Mouse (Mus musculus): ENCODE measurements around the gene Alkal2. TPM values are rescaled to one million over a fixed set of nuclear protein-coding genes. Genes with fewer than 3 reads are reported as not detected.

The Alkal2 gene
- not detected for polyA plus RNA-seq (2017; shearing (Covaris generic))

- no peak for ATAC-seq
These were observed at the start of gene Alkal2 for GRCm38 (mm10) chr12:30883986-30884621. Gene Alkal2, plus strand, starts transcription at chr12:30884322.

GRCm38 (mm10) chr12:30848521-30848920 is 35.6 kb upstream of the Alkal2 start:
- no peak for ATAC-seq

- no peak for ATAC-seq
These were observed 33.2 kb upstream of the Alkal2 start for GRCm38 (mm10) chr12:30850902-30851301.

GRCm38 (mm10) chr12:30851871-30852270 is 32.3 kb upstream of the Alkal2 start:
- ATAC-seq, result no peak

GRCm38 (mm10) chr12:30855442-30856159 is 28.5 kb upstream of the Alkal2 start:
- no peak for ATAC-seq

GRCm38 (mm10) chr12:30856172-30856571 is 27.9 kb upstream of the Alkal2 start:
- no peak for ATAC-seq

GRCm38 (mm10) chr12:30864347-30864746 is 19.8 kb upstream of the Alkal2 start:
- ATAC-seq, result no peak

- no peak for ATAC-seq
These were observed 18.3 kb upstream of the Alkal2 start for GRCm38 (mm10) chr12:30865781-30866180.

GRCm38 (mm10) chr12:30879447-30879846 is 4.7 kb upstream of the Alkal2 start:
- ATAC-seq, result no peak

- no peak for ATAC-seq
These were observed 533 bp upstream of the Alkal2 start for GRCm38 (mm10) chr12:30883592-30883985.

- ATAC-seq, result no peak
These were observed 604 bp downstream of the Alkal2 start for GRCm38 (mm10) chr12:30884622-30885230.

- ATAC-seq, result no peak
These were observed 1.8 kb downstream of the Alkal2 start for GRCm38 (mm10) chr12:30885891-30886290.

- no peak for ATAC-seq
These were observed 3.9 kb downstream of the Alkal2 start for GRCm38 (mm10) chr12:30888003-30888402.

GRCm38 (mm10) chr12:30890067-30890466 is 5.9 kb downstream of the Alkal2 start:
- peak; percentile 63 for ATAC-seq

GRCm38 (mm10) chr12:30891438-30891837 is 7.3 kb downstream of the Alkal2 start:
- no peak for ATAC-seq

GRCm38 (mm10) chr12:30897039-30897438 is 12.9 kb downstream of the Alkal2 start:
- ATAC-seq, result no peak

- ATAC-seq, result no peak
These were observed 24.5 kb downstream of the Alkal2 start for GRCm38 (mm10) chr12:30908658-30909057.

GRCm38 (mm10) chr12:30909881-30910280 is 25.8 kb downstream of the Alkal2 start:
- no peak for ATAC-seq

- ATAC-seq, result peak; percentile 0
These were observed 26.7 kb downstream of the Alkal2 start for GRCm38 (mm10) chr12:30910860-30911259.

- peak; percentile 92 for ATAC-seq
These were observed 27.3 kb downstream of the Alkal2 start, which contains the start of the genes Acp1 and Sh3yl1 for GRCm38 (mm10) chr12:30911261-30912047. Gene Acp1, minus strand, starts transcription at chr12:30911589. Gene Sh3yl1, plus strand, starts transcription at chr12:30911668.

- peak; percentile 26 for ATAC-seq
These were observed 27.9 kb downstream of the Alkal2 start for GRCm38 (mm10) chr12:30912048-30912381.

- ATAC-seq, result no peak
These were observed 28.7 kb downstream of the Alkal2 start for GRCm38 (mm10) chr12:30912840-30913239.

- no peak for ATAC-seq
These were observed 38.3 kb downstream of the Alkal2 start for GRCm38 (mm10) chr12:30922401-30922800.
